Mouse (Mus musculus): ENCODE data around the gene 1700092M07Rik.

GRCm38 (mm10) chr19:8710057-8710456 is 30.5 kb upstream of the 1700092M07Rik start:
- TF ChIP-seq CTCF (IDR thresholded peaks at IDR 0.05; ENCODE audit: control insufficient read depth, insufficient read depth, insufficient read length) = no peak
- TF ChIP-seq MAX (IDR thresholded peaks at IDR 0.05) = no peak
- no peak for TF ChIP-seq MYOG (IDR thresholded peaks at IDR 0.05; ENCODE audit: control insufficient read depth, extremely low read depth, insufficient read length)
- no peak for TF ChIP-seq FOSL1 (IDR thresholded peaks at IDR 0.05; ENCODE audit: insufficient read depth, low read length, poor library complexity, severe bottlenecking)

All from C2C12 (cell line).